Mouse (Mus musculus): Measurements from ENCODE around the gene Sdk1. TPM values are rescaled to one million over a fixed set of nuclear protein-coding genes. Genes with fewer than 3 reads are reported as not detected.
A peak's percentile ranks its signal among the peaks of the same experiment; 100 is the strongest.

Sdk1 gene
- total RNA-seq, 2 experiments from 2014 or later: 1.2 to 1.5 TPM

DNA sequence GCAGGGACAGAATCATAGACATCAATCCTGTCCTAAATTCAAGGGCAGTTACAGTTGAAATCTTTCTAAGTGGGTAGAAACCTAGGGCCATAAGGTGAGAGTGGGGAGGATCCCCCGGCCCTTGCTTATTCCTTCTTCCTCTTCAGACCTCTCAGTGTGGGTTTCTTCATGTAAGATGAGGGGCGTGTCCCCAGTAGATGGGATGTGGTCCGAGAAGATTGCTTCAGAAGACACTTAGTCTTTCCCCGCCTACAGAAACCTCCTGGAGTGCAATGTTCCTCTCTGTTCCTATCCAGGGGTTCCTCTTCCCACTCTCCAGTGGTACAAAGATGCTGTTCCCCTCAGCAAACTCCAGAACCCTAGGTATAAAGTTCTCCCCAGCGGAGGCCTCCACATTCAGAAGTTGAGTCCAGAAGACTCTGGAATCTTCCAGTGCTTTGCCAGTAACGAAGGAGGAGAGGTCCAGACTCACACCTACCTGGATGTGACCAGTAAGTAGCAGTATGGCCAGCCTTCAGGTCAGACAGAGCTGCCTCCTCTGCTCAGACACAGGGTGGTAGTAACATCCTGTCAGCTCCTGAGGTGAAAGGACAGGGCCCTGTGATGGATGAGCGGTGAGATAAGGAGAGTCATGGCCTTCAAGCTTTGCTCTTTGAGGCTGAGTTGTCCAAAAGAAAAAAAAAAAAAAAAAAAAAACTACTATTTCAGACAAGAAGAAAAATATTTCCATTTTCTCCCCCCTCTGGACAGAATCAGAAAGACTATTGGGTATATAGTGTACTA is 711.6 kb downstream of the Sdk1 start:
- intact Hi-C loops (cut with DNase I): no loop called here
- no peak for DNase-seq

DNA sequence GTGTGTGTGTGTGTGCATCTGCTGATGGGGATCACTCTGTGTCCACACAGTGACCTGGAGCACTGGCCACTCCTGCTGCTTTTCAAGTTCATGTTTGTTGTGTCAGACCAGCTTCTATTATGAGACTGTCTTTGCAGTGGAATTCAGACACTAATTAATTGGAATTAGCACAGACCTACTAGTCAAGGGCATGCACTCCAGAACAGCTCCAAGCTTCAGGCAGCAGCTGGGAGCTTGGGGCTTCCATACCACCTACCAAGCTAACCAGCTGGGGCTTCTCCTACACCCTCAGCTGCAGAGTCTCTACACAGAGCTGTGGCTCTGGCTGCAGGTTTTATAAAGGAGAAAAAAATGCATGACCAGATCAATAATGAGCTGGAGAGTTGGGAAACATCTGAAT is 729.8 kb downstream of the Sdk1 start:
- intact Hi-C loops (cut with DNase I): no loop called here
- no peak for DNase-seq

DNA sequence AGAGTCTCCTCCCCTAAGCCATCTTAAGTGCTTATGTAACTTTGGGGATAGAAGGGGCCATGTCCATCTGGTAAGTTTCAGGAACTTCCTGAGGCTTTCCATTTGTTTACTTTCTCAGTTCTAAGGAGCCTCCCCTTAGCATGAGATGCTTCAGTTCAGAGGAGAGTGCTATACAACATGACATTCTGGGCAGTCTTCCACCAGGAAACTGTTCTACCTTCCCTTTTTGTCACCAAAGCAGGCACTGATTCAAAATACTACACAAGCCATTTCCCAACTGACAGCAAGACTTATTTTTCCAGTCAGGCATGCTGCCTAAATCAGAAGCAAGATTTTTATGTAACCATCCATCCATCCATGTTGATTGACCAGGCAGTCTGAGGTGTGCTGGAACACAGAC is 738.2 kb downstream of the Sdk1 start:
- DNase-seq: no peak
- intact Hi-C loops (cut with DNase I): no loop called here

DNA sequence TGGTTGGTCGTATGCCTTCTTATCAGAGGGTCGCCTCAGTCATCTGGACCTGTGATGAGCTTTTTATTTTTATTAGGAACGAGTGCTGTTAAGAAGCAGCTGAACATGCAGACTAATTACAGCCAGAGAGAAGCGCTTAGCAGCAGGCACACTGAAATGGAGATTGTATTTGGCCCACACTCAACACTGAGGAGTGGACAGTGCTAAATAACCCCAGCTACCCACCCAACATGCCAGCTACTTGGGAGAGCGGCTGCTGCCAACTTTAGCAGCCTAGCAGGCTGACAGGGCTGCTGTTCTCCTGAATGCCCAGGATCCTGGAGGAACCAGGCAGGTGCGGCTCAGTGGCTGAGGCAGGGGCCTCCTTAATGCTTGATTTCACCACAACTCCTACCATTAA is 739.5 kb downstream of the Sdk1 start:
- intact Hi-C loops (cut with DNase I): loop anchor here (5.0 kb wide), 1 partner anchor 467 kb away; no protein-coding TSS in a partner anchor
- no peak for DNase-seq

DNA sequence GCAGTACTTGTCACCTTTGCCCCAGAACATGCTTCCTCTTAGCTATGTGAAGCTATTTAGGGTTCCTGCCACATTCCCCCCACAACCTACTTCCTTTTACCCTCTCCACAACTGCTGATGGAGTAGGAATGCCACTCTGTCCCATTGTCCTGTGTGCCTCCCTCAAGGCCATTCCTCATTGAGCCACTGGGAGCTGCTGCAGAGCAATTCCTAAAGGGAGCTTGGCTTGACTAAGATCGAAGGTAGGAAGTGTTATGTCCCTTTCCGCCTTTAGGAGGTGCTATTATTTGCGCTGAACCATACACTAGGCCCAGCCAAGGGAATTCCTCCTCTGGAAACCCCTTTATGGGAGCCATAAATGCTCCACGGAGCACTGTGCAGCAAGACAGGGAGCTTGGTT is 743.0 kb downstream of the Sdk1 start:
- intact Hi-C loops (cut with DNase I): loop anchor here (5.0 kb wide), 1 partner anchor 463 kb away; no protein-coding TSS in a partner anchor

DNA sequence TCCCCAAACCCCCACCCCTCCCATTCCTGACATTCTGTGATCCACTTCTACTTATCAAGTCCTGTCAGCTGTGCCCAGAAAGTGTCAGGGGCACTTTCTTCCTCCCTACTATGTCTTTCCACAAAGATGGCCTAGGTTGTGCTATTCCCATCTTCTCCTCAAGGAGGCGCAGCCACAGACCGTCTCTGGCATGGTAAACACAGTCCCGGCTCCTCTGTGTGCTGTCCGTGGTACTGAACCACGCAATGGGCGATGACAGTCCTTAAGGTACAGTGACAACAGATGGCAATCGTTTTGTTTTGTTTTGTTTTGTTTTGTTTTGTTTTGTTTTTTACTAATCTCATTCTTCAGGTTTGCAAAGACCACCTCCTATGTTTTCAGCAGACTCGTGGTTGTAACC is 743.7 kb downstream of the Sdk1 start:
- intact Hi-C loops (cut with DNase I): loop anchor here (1.0 kb wide), 1 partner anchor 334 kb away; no protein-coding TSS in a partner anchor

More for the DNA sequence above, 743.0 kb downstream of the Sdk1 start:
- no peak for DNase-seq

GRCm38 (mm10) chr5:141985551-141985950 is 744.3 kb downstream of the Sdk1 start:
- no peak for DNase-seq
- intact Hi-C loops (cut with DNase I): loop anchor here (1.0 kb wide), 1 partner anchor 334 kb away; no protein-coding TSS in a partner anchor

More for the DNA sequence above, 743.7 kb downstream of the Sdk1 start:
- DNase-seq: peak; percentile 33 to 64

GRCm38 (mm10) chr5:141987287-141987799 is 746.1 kb downstream of the Sdk1 start:
- intact Hi-C loops (cut with DNase I): no loop called here
- DNase-seq: no peak

DNA sequence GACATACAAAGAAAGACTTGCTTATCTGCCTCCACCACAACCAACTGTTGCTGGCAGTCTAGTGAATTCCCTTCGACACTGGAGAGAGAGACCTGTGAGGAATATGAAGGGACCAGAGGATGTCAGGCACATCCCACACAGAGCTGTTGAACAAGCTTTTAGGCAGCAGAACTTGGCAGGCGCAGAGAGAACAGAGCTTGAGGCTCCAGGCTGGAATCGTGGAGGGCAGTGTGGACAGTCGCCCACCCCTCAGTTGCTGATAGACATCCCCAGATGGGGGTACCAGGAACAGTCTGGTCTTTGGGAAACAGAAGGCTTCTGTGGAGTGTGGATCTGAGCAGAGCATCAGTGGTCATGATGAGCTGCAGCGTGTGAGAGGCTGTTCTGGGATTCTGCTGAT is 747.4 kb downstream of the Sdk1 start:
- no peak for DNase-seq
- intact Hi-C loops (cut with DNase I): no loop called here

- DNase-seq: no peak
- intact Hi-C loops (cut with DNase I): no loop called here
These were observed 752.9 kb downstream of the Sdk1 start for GRCm38 (mm10) chr5:141994192-141994591.

DNA sequence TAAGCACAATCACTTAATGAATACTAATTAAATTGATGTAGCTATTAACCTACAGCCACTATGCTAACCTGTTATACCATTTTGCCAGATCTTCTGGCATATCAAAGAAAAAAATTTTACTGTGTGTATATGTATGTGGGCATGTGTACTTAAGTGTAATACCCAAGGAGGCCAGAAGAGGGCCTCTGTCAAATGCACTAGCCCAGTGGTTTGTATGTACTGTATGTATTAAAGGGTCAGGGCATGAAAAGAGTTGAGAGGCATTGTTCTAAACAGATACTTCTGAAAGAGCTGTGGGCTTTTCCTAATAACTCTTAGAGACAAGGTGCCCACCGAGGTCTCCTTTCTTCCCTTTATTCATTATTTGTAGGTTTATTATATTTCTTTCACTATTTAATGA is 759.0 kb downstream of the Sdk1 start:
- DNase-seq: no peak
- intact Hi-C loops (cut with DNase I): no loop called here

DNA sequence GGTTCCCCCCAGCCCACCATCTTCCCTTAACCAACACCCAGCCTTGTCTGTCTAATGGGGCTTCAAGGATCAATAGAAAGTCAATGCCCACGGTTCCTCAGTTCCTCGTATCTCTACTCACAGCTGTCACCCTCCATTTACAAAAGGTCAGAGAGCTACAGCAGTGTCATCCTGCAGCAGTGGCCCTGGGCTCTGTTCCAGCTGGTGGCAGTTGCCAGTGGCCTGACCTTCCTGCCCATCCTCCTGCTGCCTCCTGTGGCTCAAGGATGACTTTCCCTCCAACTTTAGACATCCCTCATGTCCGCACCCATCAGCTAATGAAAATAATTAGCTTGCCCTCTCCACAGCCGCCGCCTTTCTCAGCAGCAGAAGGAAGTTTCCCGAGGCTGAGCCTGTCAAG is 759.8 kb downstream of the Sdk1 start:
- intact Hi-C loops (cut with DNase I): no loop called here
- no peak for DNase-seq

GRCm38 (mm10) chr5:142001973-142002372 is 760.7 kb downstream of the Sdk1 start:
- intact Hi-C loops (cut with DNase I): no loop called here
- no peak for DNase-seq

GRCm38 (mm10) chr5:142010189-142010588 is 768.9 kb downstream of the Sdk1 start:
- DNase-seq: no peak
- intact Hi-C loops (cut with DNase I): no loop called here

DNA sequence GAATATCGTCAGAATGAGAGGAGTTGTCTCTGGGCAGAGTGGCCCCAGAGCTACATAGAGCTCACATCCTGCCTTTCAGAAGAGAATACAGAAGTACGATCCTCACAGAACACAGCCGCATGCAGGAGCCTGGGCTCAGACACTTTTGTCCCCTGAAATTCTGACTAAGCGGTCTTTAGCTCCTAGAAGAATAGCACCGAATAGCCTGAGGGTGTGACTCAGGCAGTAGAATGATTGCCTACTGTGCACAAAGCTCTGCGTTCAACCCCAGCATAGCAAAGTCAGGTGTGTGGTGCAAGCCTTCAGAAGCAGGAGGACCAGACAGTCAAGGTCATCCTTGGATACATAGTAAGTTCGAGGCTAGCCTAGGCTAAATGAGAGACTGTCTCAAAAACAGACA is 775.7 kb downstream of the Sdk1 start:
- no peak for DNase-seq
- intact Hi-C loops (cut with DNase I): no loop called here

DNA sequence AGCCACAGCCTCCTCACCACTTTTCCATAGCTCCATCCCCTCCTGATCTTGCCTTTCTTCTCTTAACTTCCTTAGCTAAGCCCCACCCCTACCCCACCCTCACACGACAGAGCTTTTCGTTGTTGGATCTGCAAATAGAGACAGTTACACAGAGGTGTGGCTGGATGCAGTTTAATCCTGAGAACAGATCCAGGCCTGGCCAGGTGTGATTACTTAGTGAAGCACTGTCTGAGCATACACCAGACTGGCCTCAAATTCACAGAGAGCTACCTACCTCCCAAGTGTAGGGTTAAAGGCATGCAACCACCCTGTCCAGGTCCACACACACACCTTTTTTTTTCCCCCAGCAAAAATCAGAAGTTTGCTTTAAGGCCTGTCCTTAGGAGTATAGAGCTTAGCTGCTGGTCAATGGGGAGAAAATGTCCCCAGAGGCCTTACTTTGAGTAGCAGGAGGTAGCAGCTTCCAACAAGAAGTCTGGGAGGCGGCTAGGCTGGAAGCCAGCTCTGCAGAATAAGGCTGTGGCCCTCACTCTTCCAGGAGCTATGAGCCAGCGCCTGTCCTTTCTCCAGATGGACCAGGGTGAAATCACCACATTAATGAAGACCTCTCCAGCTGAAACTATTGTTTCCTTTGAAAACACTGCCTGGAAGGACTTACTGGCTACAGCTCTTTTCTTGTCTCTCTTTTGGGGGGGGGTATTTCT is 781.7 kb downstream of the Sdk1 start:
- no peak for DNase-seq
- intact Hi-C loops (cut with DNase I): no loop called here

- DNase-seq: no peak
- intact Hi-C loops (cut with DNase I): no loop called here
These were observed 783.2 kb downstream of the Sdk1 start for GRCm38 (mm10) chr5:142024448-142024847.

- intact Hi-C loops (cut with DNase I): no loop called here
- DNase-seq: no peak
These were observed 795.2 kb downstream of the Sdk1 start for GRCm38 (mm10) chr5:142036536-142036935.

GRCm38 (mm10) chr5:142039236-142039635 is 797.9 kb downstream of the Sdk1 start:
- intact Hi-C loops (cut with DNase I): no loop called here
- DNase-seq: no peak

- intact Hi-C loops (cut with DNase I): no loop called here
- DNase-seq: no peak
These were observed 798.7 kb downstream of the Sdk1 start for GRCm38 (mm10) chr5:142039891-142040530.

GRCm38 (mm10) chr5:142041226-142041802 is 800.0 kb downstream of the Sdk1 start:
- intact Hi-C loops (cut with DNase I): no loop called here
- no peak for DNase-seq
